Mouse (Mus musculus) neural tube, embryonic 15.5 days (tissue): ENCODE results near the gene Mob3a. TPM values are rescaled to one million over a fixed set of nuclear protein-coding genes. Genes with fewer than 3 reads are reported as not detected.

Experiments used
- ATAC-seq: fragments of 200-750 bp; cut with Nextera tagmentation; 2 replicates; pipeline ENCODE4 v1.8.0; 2017; ENCODE audit warnings: mild to moderate bottlenecking, moderate TSS enrichment, moderate library complexity; ENCODE audit not compliant: low FRiP score
- H3K27ac ChIP-seq: fragments of 300-500 bp; sonication (generic); replicated peaks from 2 replicates; pipeline ENCODE4 v1.5.1; 2015; ENCODE audit warnings: mild to moderate bottlenecking, inconsistent platforms
- H3K27me3 ChIP-seq: fragments of 300-500 bp; sonication (generic); replicated peaks from 2 replicates; pipeline ENCODE4 v1.6.1; 2015; ENCODE audit warnings: inconsistent platforms
- H3K36me3 ChIP-seq: fragments of 300-500 bp; sonication (generic); 2 replicates; pipeline ENCODE4 v1.6.1; 2015; ENCODE audit warnings: inconsistent platforms
- H3K4me1 ChIP-seq: fragments of 300-500 bp; sonication (generic); 2 replicates; pipeline ENCODE4 v1.6.1; 2015; ENCODE audit warnings: inconsistent platforms
- H3K4me2 ChIP-seq: fragments of 300-500 bp; sonication (generic); 2 replicates; pipeline ENCODE4 v1.6.1; 2015; ENCODE audit warnings: inconsistent platforms, mild to moderate bottlenecking, moderate library complexity
- H3K4me3 ChIP-seq: fragments of 300-500 bp; sonication (generic); replicated peaks from 2 replicates; pipeline ENCODE4 v1.5.1; 2015; ENCODE audit warnings: mild to moderate bottlenecking, inconsistent platforms
- H3K9ac ChIP-seq: fragments of 300-500 bp; sonication (generic); replicated peaks from 2 replicates; pipeline ENCODE4 v1.6.1; 2015; ENCODE audit warnings: mild to moderate bottlenecking, inconsistent platforms
- H3K9me3 ChIP-seq: fragments of 300-500 bp; sonication (generic); replicated peaks from 2 replicates; pipeline ENCODE4 v1.6.1; 2016; ENCODE audit warnings: inconsistent platforms
- WGBS: fragments of 180-500 bp; shearing (Covaris S2); methylation state at CpG from one replicate; pipeline ENCODE4 v1.1.7; 2015; ENCODE audit warnings: mixed read lengths; 5-methylcytosine and 5-hydroxymethylcytosine counted together
- polyA plus RNA-seq: library from polyadenylated mRNA; unstranded; fragments of >200 nt; fragmentation: Nextera tagmentation; extraction: Ambion mirVana; gene quantifications from 2 replicates; pipeline ENCODE4 v1.2.1, GENCODE M21; 2015

The Mob3a gene
- polyA plus RNA-seq, 1 experiment from 2014 or later, result 53.0 TPM

DNA sequence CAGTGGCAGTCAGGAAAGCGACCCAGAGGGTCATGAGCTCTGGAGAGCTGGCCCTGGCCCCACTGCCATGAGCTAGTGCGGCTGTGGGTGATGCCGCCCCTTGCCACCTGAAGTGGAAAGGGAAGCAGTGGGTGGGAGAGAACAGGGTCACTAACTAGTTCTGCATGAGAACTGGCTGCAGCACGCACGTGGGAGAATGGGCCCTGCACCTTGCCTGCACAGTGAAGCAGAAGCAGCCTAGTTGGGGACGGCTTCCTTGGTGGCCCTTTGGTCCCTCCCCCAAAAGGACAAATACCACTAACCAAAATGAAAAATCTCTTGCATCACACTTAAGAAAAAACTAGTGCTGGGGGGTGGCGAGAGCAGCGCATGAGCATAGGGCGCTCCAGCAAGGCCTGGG, 3.2 kb downstream of the Mob3a start:
- Histone ChIP-seq H3K4me3 (no peak overlapping the region), H3K4me2 (no peak overlapping the region), H3K36me3 (peaks cover 13% of the 10 kb centered on the region), H3K9me3 (no peaks in the 10 kb centered on the region), H3K27ac (no peak overlapping the region), H3K9ac (no peak overlapping the region), H3K27me3 (no peaks in the 10 kb centered on the region), H3K4me1 (peaks cover 39% of the 10 kb centered on the region)
- WGBS, result 94% methylated on average over 9 of the region's 9 CpGs
- no peak for ATAC-seq

DNA sequence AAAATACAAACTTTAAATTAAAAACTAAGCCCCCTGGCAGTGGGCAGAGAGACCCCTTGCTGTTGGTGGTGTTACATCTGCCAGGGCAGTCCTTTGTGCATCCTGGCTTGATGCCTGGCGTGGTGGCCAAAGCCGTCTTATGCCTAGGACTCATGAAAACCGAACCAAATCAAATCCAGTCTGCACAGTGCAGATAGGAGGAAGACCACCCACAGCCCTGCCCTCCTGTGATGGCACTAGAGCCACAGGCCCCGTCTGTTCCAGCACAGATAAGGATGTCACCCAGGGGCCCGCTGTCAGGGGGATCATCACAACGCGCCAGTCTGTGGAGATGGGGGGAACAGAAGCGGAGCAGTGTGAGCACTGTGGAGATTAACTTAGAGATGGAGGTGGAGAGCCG, 4.0 kb downstream of the Mob3a start:
- H3K4me2 ChIP-seq, result no peak overlapping the region
- no peaks in the 10 kb centered on the region for H3K27me3 ChIP-seq
- 85% methylated on average over 9 of the region's 9 CpGs for WGBS
- H3K27ac ChIP-seq, result no peak overlapping the region
- no peak overlapping the region for H3K4me3 ChIP-seq
- H3K9ac ChIP-seq, result no peak overlapping the region
- peaks cover 13% of the 10 kb centered on the region for H3K36me3 ChIP-seq
- no peak for ATAC-seq
- H3K4me1 ChIP-seq, result peaks cover 34% of the 10 kb centered on the region
- no peaks in the 10 kb centered on the region for H3K9me3 ChIP-seq

DNA sequence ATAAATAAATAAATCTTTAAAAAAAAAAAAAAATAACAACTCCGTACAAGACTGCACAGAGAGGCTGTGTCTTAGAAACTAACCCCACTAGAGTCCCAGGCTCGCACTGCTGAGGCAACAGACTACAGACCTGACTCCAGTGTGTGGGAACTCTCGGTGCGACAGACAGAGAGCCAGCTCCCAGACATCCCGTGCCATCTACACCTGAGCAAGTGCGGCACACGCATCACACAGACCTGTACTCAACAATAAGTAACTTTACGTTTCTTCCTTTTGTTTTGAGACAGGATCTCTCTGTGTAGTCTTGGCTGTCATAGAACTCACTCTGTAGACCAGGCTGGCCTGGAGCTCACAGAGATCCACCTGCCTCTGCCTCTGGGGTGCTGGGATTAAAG, 4.4 kb downstream of the Mob3a start:
- no peak for ATAC-seq
- WGBS, result 92% methylated on average over 8 of the region's 8 CpGs
- H3K9ac ChIP-seq, result no peak overlapping the region

DNA sequence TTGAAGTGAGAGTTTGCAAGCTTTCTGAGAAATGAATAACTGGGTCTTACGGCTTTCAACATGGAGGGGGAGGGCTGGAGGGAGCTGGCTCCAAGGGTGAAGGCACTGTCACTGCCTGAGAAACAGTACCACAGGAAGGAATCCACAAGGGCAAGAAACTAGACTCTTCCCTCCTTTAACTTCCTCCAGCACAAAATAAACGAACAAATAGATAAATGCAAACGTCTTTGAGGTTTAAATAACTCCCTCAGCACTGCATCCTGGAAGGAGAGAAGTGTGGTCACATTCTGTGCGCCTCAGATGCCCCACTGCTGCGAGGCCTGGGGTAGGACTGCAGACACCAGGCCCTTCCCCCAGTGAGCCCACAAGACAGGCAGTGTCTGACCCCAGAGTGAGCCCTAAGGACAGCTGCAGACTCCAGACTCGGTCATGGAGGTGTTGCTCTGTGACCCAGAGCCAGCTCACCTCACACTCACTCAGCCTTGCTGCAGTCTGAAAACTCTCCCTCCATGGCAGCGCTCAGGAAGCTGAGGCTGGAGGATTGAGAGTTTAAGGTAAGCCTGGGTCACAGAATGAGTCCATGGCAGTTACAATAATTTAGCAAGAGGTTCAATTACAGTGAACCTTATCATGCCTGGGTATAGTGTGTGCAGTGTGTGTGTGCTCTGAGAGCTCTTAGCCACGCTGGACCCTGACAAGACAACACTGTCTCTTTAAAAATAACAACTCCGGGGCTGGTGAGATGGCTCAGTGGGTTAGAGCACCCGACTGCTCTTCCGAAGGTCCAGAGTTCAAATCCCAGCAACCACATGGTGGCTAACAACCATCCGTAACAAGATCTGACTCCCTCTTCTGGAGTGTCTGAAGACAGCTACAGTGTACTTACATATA, 5.0 kb downstream of the Mob3a start:
- no peak overlapping the region for H3K4me3 ChIP-seq
- no peaks in the 10 kb centered on the region for H3K9me3 ChIP-seq
- H3K36me3 ChIP-seq, result peaks cover 13% of the 10 kb centered on the region
- WGBS, result 72% methylated on average over 12 of the region's 12 CpGs
- no peak for ATAC-seq
- H3K27ac ChIP-seq, result peak overlapping the region; percentile 41; the same call in 1 of the 2 replicates
- H3K9ac ChIP-seq, result no peak overlapping the region
- H3K27me3 ChIP-seq, result no peaks in the 10 kb centered on the region
- peaks cover 32% of the 10 kb centered on the region for H3K4me1 ChIP-seq
- H3K4me2 ChIP-seq, result no peak overlapping the region

More for the DNA sequence above, 4.4 kb downstream of the Mob3a start:
- Histone ChIP-seq H3K36me3 (peaks cover 13% of the 10 kb centered on the region), H3K4me1 (peaks cover 32% of the 10 kb centered on the region), H3K4me3 (no peak overlapping the region), H3K27me3 (no peaks in the 10 kb centered on the region), H3K9me3 (no peaks in the 10 kb centered on the region), H3K27ac (no peak overlapping the region), H3K4me2 (no peak overlapping the region)

DNA sequence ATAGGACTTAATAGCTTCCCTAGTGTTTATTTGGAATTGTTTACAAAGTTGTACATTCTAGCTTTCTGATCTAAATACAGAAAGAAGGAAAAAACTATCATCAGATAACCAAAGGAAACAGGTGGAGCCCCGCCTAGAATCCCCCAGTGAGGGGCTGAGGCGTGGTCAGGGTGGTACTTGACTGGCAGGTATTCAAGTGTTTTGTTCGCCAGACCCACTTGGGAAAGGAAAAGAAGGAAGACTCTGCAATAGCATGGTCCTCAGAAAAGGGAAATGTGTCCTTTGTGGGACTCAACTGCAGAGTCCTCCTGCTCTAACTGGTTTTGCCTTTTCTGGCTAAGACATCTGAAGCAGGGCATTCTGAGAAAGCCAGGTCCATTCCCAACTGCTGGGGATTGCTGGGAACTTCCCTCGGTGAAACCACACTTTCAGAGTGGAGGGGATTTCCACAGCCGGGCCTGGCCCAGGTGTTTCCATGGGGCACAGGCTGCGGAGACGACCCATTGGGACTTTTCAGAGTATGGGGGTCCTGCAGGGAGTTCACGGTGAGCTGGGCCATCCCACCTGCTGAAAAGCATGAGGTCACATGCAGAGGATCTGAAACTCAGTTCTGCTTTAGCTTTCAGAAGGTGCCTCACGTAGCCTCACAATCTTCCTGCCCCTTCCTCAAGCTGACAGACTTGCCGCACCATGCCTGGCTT, 5.8 kb downstream of the Mob3a start:
- Histone ChIP-seq H3K27me3 (no peaks in the 10 kb centered on the region), H3K27ac (peak overlapping the region; percentile 41; the same call in 1 of the 2 replicates), H3K9me3 (no peaks in the 10 kb centered on the region), H3K9ac (no peak overlapping the region), H3K4me1 (peaks cover 27% of the 10 kb centered on the region), H3K4me3 (no peak overlapping the region), H3K36me3 (peaks cover 21% of the 10 kb centered on the region), H3K4me2 (no peak overlapping the region)
- ATAC-seq, result no peak
- WGBS, result 71% methylated on average over 10 of the region's 10 CpGs

DNA sequence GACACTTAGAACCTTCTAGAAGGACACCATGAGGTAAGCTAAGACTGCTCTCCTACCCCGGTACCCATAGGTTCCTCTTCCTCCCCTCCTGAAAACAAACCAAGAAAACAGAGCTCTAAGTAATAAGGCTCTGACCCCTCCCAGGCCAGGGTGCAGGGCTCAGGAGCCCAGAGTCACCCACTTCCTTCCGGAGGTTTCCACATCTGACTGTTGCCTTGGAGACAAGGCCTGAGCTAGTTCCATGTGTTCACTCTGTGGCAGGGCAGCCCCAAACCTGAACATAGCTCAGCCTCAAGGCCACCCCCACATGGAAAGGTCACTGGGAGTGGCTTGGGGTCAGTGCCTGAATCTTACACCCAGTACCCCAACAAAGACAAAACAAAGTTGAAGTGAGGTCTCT, 6.6 kb downstream of the Mob3a start:
- no peaks in the 10 kb centered on the region for H3K27me3 ChIP-seq
- peaks cover 29% of the 10 kb centered on the region for H3K36me3 ChIP-seq
- 83% methylated on average over 2 of the region's 2 CpGs for WGBS
- no peak overlapping the region for H3K4me3 ChIP-seq
- H3K27ac ChIP-seq, result no peak overlapping the region
- H3K4me2 ChIP-seq, result no peak overlapping the region
- H3K9ac ChIP-seq, result no peak overlapping the region
- no peaks in the 10 kb centered on the region for H3K9me3 ChIP-seq
- peaks cover 19% of the 10 kb centered on the region for H3K4me1 ChIP-seq
- no peak for ATAC-seq

DNA sequence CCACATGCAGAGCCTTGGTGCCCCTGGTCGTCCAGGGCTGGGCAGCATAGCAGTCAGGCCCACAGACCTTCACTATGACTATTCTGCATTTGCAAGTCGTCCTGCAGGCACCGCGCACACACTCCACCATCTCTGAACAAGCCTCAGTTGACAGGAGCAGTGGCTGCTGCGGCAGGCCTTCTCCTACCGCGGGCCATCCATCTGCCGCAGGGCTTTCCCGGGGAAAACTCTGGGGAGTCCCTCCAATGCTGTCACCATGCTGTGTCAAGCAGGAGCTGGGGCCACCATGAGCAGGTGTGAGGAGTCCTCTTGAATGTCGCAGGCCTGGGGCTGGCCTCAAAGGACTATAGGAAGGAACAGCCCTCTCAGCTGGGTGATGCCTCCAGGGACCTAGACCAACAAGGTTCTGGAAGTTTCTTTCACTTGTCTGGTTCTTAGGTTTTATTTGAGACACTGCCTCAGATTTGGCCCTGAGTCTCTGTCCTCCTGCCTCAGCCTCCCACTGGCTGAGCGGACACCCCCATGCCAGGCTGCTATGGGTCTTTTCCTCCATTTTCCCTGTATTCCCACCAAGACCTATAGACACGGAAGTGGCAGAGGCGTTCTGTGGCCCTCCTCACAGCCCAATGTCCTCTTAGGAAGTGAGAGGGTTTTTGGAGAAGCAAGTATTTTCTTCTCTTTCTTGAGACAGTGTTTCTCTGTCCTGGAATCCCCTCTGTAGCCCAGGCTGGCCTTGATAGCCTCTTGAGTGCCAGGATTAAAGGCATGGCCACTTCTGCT, 7.4 kb downstream of the Mob3a start:
- no peaks in the 10 kb centered on the region for H3K9me3 ChIP-seq
- peaks cover 37% of the 10 kb centered on the region for H3K36me3 ChIP-seq
- peaks cover 14% of the 10 kb centered on the region for H3K4me1 ChIP-seq
- ATAC-seq, result no peak
- H3K4me3 ChIP-seq, result no peak overlapping the region
- no peaks in the 10 kb centered on the region for H3K27me3 ChIP-seq
- no peak overlapping the region for H3K9ac ChIP-seq
- no peak overlapping the region for H3K27ac ChIP-seq
- H3K4me2 ChIP-seq, result no peak overlapping the region
- WGBS, result 92% methylated on average over 13 of the region's 13 CpGs

DNA sequence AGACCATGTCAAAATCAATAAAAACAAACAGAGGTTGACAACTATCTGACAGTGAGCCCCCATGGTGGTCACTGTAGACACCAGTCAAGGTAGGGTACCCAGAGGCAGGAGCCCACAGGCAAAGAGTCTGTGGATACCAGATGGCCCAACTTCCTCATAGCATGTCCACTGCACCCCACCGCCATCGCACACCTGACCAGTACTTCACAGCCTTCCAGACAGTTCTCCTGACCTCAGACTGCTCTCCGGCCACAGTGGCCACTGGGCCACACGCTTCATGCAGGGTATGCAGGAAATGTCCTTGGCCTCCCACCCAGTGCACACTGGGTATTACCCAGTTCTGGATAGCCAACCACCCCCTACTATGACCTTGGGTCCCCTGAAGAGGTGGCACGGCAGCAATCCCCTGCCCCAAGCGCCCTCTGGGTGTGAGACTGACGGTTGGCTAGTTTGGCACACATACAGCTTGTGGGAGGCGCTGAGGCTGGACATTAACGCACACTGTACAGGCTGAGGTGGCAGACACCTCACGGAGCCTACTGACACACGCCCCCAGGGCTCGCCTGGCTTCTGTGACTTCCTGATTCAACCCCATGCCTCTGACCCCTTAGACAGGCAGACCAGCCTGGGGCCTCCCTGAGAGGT, 8.3 kb downstream of the Mob3a start:
- H3K36me3 ChIP-seq, result peaks cover 45% of the 10 kb centered on the region
- WGBS, result 91% methylated on average over 12 of the region's 12 CpGs

DNA sequence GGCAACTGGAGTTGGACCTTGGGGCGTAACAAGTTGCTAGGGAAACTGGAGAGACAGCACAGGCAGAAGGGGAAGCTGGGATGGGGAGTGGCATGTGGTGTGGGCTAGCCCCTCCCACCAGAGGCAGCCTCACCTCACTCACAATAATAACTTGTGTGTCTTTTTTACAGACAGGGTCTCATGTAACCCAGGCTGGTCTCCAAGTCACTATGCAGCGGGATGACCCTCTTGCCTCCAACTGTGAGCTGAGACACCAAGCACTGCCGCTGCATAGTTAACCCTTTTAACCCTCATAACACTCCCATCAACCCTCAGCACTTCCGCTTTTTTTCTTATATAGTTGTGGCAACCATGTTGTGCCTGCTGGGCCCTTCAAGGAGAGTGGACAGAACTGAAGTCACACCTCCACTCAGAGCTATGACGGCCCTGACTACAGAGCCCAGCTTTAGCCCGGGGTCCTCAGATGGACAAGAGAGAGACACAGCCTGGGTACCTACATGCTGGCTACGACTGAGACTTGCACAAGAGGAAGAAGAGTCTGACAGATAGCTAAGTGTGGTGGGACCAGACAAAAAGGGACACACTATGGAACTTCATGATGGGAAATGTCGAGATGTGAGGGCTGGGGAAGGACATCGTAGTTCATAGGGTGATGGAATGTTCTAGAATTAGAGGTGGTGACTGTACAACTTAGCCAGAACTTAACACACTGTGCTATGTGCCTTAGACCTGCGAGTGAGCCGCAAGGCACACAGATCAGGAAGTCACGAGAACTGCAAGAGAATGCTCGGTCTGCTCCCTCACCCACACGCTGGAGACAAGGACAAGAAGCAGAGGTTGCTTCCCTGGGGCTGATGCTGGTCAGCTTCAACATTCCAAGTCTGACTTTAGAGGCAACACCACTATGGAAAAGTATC, 9.3 kb downstream of the Mob3a start:
- Histone ChIP-seq H3K4me3 (no peak overlapping the region), H3K27me3 (no peaks in the 10 kb centered on the region), H3K4me2 (no peak overlapping the region), H3K36me3 (peaks cover 50% of the 10 kb centered on the region), H3K9ac (no peak overlapping the region), H3K4me1 (peaks cover 3% of the 10 kb centered on the region; the same call in 1 of the 2 replicates), H3K9me3 (no peaks in the 10 kb centered on the region), H3K27ac (no peak overlapping the region)
- WGBS, result 83% methylated on average over 14 of the region's 14 CpGs
- ATAC-seq, result no peak

More for the DNA sequence above, 8.3 kb downstream of the Mob3a start:
- no peak overlapping the region for H3K27ac ChIP-seq
- H3K4me1 ChIP-seq, result peaks cover 10% of the 10 kb centered on the region
- ATAC-seq, result no peak
- H3K4me3 ChIP-seq, result no peak overlapping the region
- H3K9me3 ChIP-seq, result no peaks in the 10 kb centered on the region
- no peaks in the 10 kb centered on the region for H3K27me3 ChIP-seq
- no peak overlapping the region for H3K4me2 ChIP-seq
- H3K9ac ChIP-seq, result no peak overlapping the region

DNA sequence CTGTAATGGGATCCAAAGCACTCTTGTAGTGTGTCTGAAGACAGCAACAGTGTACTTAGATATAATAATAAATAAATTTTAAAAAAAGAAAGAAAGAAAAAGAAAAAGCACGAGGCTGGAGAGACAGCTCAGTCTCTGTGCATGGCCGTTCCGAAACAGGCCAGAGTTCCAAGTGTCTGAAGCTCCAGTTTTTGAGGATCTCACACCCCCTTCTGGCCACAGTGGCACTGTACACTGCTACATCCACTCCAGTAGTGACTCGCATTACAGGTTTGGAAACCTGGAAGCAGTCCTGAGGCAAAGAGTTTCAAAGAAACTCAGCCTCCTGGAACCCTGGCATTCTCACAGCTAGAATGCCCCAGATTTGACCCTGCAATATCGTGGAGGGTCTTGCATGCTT, 13.9 kb downstream of the Mob3a start:
- 39% methylated on average over 5 of the region's 5 CpGs for WGBS
- Histone ChIP-seq H3K9ac (no peak overlapping the region), H3K36me3 (peaks cover 76% of the 10 kb centered on the region), H3K9me3 (no peaks in the 10 kb centered on the region), H3K4me2 (no peak overlapping the region), H3K4me1 (no peaks in the 10 kb centered on the region), H3K4me3 (no peak overlapping the region), H3K27me3 (no peaks in the 10 kb centered on the region), H3K27ac (no peak overlapping the region)
- no peak for ATAC-seq
